Comparison of ENCODE assay signal across 30 mouse cellular contexts in genomic region chr9:57988098-57988497, GRCm38 (mm10). TPM values are rescaled to one million over a fixed set of nuclear protein-coding genes. Genes with fewer than 3 reads are reported as not detected.
DNase-seq lines count a peak whose midpoint lies in the region; ATAC-seq lines count a peak whose summit lies in the region.
"Had no signal": no experiment of that assay in that cellular context is flagged by ENCODE, and none has a peak within 500 bp of the region (broad histone marks: within the 10 kb centered on the region; RNA-seq: fewer than 3 reads in every experiment).

No protein-coding gene starts in this region.

- H3K9ac ChIP-seq in forebrain, embryonic 15.5 days (replicated peaks), result no peak overlapping the region
- no peak overlapping the region for H3K9ac ChIP-seq in forebrain, embryonic 11.5 days (ENCODE audit: low read length)
- H3K9ac ChIP-seq: forebrain, embryonic 12.5 days; heart, embryonic 15.5 days; limb, embryonic 13.5 days; lung, embryonic 15.5 days; midbrain, embryonic 15.5 days; neural tube, embryonic 15.5 days had no signal

- H3K36me3 ChIP-seq in forebrain, embryonic 15.5 days, result no peaks in the 10 kb centered on the region
- H3K36me3 ChIP-seq in forebrain, embryonic 11.5 days (ENCODE audit: control insufficient read depth, insufficient read depth, low read length), result no peaks in the 10 kb centered on the region
- no peaks in the 10 kb centered on the region for H3K36me3 ChIP-seq in splenic B cell, adult 2 months (ENCODE audit: control insufficient read depth, insufficient read depth, low read length, poor library complexity, severe bottlenecking)
- H3K36me3 ChIP-seq: forebrain, embryonic 12.5 days; heart, embryonic 10.5 days; heart, embryonic 15.5 days; limb, embryonic 13.5 days; lung, embryonic 15.5 days; midbrain, embryonic 10.5 days; midbrain, embryonic 15.5 days; neural tube, embryonic 15.5 days had no signal

- no peak overlapping the region for H3K4me3 ChIP-seq in forebrain, embryonic 15.5 days
- H3K4me3 ChIP-seq in forebrain, embryonic 11.5 days (ENCODE audit: low read depth, low read length), result no peak overlapping the region
- H3K4me3 ChIP-seq: erythroblast, embryonic 14.5 days; forebrain, embryonic 12.5 days; heart, embryonic 10.5 days; heart, embryonic 15.5 days; limb, embryonic 13.5 days; lung, embryonic 15.5 days; midbrain, embryonic 10.5 days; midbrain, embryonic 15.5 days; neural tube, embryonic 15.5 days had no signal

- H3K4me1 ChIP-seq in forebrain, embryonic 15.5 days, result peaks cover 9% of the 10 kb centered on the region
- no peaks in the 10 kb centered on the region for H3K4me1 ChIP-seq in forebrain, embryonic 11.5 days (replicated peaks; ENCODE audit: control insufficient read depth, insufficient read depth, low read length)
- H3K4me1 ChIP-seq: heart, embryonic 15.5 days; lung, embryonic 15.5 days had no signal

- H3K27ac ChIP-seq in forebrain, embryonic 15.5 days (replicated peaks), result 0 out of 2 replicates have a peak overlapping the region, but pooled peaks have one; percentile 39
- H3K27ac ChIP-seq in forebrain, embryonic 11.5 days (ENCODE audit: low read depth, low read length), result no peak overlapping the region
- H3K27ac ChIP-seq: forebrain, embryonic 12.5 days; heart, embryonic 10.5 days; heart, embryonic 15.5 days; limb, embryonic 13.5 days; lung, embryonic 15.5 days; midbrain, embryonic 10.5 days; midbrain, embryonic 15.5 days; neural tube, embryonic 15.5 days had no signal

- 89% methylated on average over 2 of the region's 2 CpGs for WGBS in forebrain, embryonic 15.5 days
- 88% methylated on average over 2 of the region's 2 CpGs for WGBS in forebrain, embryonic 11.5 days

- H3K4me2 ChIP-seq in forebrain, embryonic 15.5 days (replicated peaks), result no peak overlapping the region
- no peak overlapping the region for H3K4me2 ChIP-seq in forebrain, embryonic 11.5 days (ENCODE audit: low read depth, low read length, severe bottlenecking)
- H3K4me2 ChIP-seq: forebrain, embryonic 12.5 days; heart, embryonic 15.5 days; limb, embryonic 13.5 days; liver, embryonic 11.5 days; lung, embryonic 15.5 days; midbrain, embryonic 15.5 days; neural tube, embryonic 15.5 days had no signal

- no peaks in the 10 kb centered on the region for H3K9me3 ChIP-seq in forebrain, embryonic 15.5 days
- H3K9me3 ChIP-seq in forebrain, embryonic 11.5 days (ENCODE audit: control insufficient read depth, low read length), result no peaks in the 10 kb centered on the region
- H3K9me3 ChIP-seq: forebrain, embryonic 12.5 days; heart, embryonic 10.5 days; heart, embryonic 15.5 days; limb, embryonic 13.5 days; lung, embryonic 15.5 days; midbrain, embryonic 10.5 days; midbrain, embryonic 15.5 days; neural tube, embryonic 15.5 days had no signal

- no peaks in the 10 kb centered on the region for H3K27me3 ChIP-seq in forebrain, embryonic 15.5 days
- no peaks in the 10 kb centered on the region for H3K27me3 ChIP-seq in forebrain, embryonic 11.5 days (ENCODE audit: control insufficient read depth, insufficient read depth, low read length)
- no peaks in the 10 kb centered on the region for H3K27me3 ChIP-seq in splenic B cell, adult 2 months (ENCODE audit: control insufficient read depth, insufficient read depth, low read length, poor library complexity, severe bottlenecking)
- H3K27me3 ChIP-seq: limb, embryonic 13.5 days; lung, embryonic 15.5 days; midbrain, embryonic 15.5 days; neural tube, embryonic 15.5 days had no signal

- no peak for DNase-seq in forebrain, embryonic 11.5 days (ENCODE audit: low spot score)
- peak; percentile 78 to 86 for DNase-seq in spleen, postnatal 36 days (ENCODE audit: low spot score in 2 of 2)
- no peak for DNase-seq in spleen, postnatal 14 days (ENCODE audit: low spot score in 2 of 2)
- peak; percentile 47 for DNase-seq in CD4-positive, CD25-positive, alpha-beta regulatory T cell, adult 2 months (ENCODE audit: low read depth, low spot score)
- peak; percentile 70 for DNase-seq in splenic B cell, adult 2 months (ENCODE audit: low read depth, low spot score)
- DNase-seq in heart, adult 8-10 months (ENCODE audit: low spot score), result no peak
- DNase-seq: adrenal gland, adult 2 months; adrenal gland, postnatal 36 days; cerebellum, adult 18-20 months; cerebellum, postnatal 14 days; kidney, adult 9 months; kidney, postnatal 14 days; layer of hippocampus, adult 9-11 months; retina, postnatal 1 day had no signal

- no peak for ATAC-seq in forebrain, embryonic 15.5 days (replicated peaks)
- no peak for ATAC-seq in forebrain, embryonic 11.5 days (replicated peaks; ENCODE audit: low FRiP score)
- ATAC-seq: activated CD4-positive, CD25-positive, alpha-beta regulatory T cell, adult 4 months; hindbrain, embryonic 16.5 days; intestine, embryonic 16.5 days; midbrain, embryonic 15.5 days had no signal

RNA-seq across cellular contexts. Expression of gene Cyp11a1, which starts 18.1 kb away (rescaled TPM):
- 0.31 and 0.45 TPM in 2 replicates for polyA plus RNA-seq in forebrain, embryonic 15.5 days (2015; fragmentation: Nextera tagmentation; extraction: Ambion mirVana)
- polyA plus RNA-seq in forebrain, embryonic 11.5 days (2014; fragmentation: Nextera tagmentation; extraction: Ambion mirVana), result not detected in 2 replicates
- total RNA-seq in heart, adult 8-10 months (2022), result under 1 TPM in 1 of 4 experiments, not detected in 3; 0.27 TPM
- total RNA-seq: heart, postnatal 25 days had no signal
- polyA plus RNA-seq: activated CD4-positive, CD25-positive, alpha-beta regulatory T cell, adult 4 months; hindbrain, embryonic 11.5 days; liver, embryonic 11.5 days had no signal

RNA-seq across cellular contexts. Expression of gene Sema7a, which starts 48.2 kb away (rescaled TPM):
- polyA plus RNA-seq in forebrain, embryonic 15.5 days (2015; fragmentation: Nextera tagmentation; extraction: Ambion mirVana), result 3.4 and 3.6 TPM in 2 replicates
- 0.52 and 1.3 TPM in 2 replicates for polyA plus RNA-seq in forebrain, embryonic 11.5 days (2014; fragmentation: Nextera tagmentation; extraction: Ambion mirVana)
- total RNA-seq in heart, adult 8-10 months (2022), result 10 to 100 TPM; 20.4 to 24.8 (median 24.5) TPM

Comparison
In these comparisons a context has a peak if more than half of its experiments do, and no peak if none do; other contexts are left out.
1. DNase-seq: peak in spleen, postnatal 36 days (2 of 2), CD4-positive, CD25-positive, alpha-beta regulatory T cell, adult 2 months (single experiment) and splenic B cell, adult 2 months (single experiment); none in forebrain, embryonic 11.5 days (single experiment), spleen, postnatal 14 days (0 of 2) and heart, adult 8-10 months (single experiment).